In genomic region chr16:31171418-31171817, GRCm38 (mm10) we compare ENCODE assay signal across 21 mouse cellular contexts. TPM values are rescaled to one million over a fixed set of nuclear protein-coding genes. Genes with fewer than 3 reads are reported as not detected.
A peak's percentile ranks its signal among the peaks of the same experiment; 100 is the strongest.
DNase-seq lines count a peak whose midpoint lies in the region; ATAC-seq lines count a peak whose summit lies in the region.
"Had no signal": no experiment of that assay in that cellular context is flagged by ENCODE, and none has a peak within 500 bp of the region (broad histone marks: within the 10 kb centered on the region; RNA-seq: fewer than 3 reads in every experiment).

No protein-coding gene starts in this region.

- H3K4me3 ChIP-seq in liver, embryonic 11.5 days (ENCODE audit: low read depth, low read length): no peak overlapping the region
- H3K4me3 ChIP-seq in liver, embryonic 12.5 days: no peak overlapping the region
- H3K4me3 ChIP-seq in forebrain, embryonic 14.5 days (ENCODE audit: low read depth, low read length): no peak overlapping the region
- H3K4me3 ChIP-seq: embryonic facial prominence, embryonic 10.5 days; embryonic facial prominence, embryonic 12.5 days; forebrain, embryonic 13.5 days had no signal

- no peaks in the 10 kb centered on the region for H3K9me3 ChIP-seq in liver, embryonic 11.5 days (ENCODE audit: control insufficient read depth, low read length)
- no peaks in the 10 kb centered on the region for H3K9me3 ChIP-seq in liver, embryonic 12.5 days (replicated peaks)
- H3K9me3 ChIP-seq in forebrain, embryonic 14.5 days (replicated peaks; ENCODE audit: control insufficient read depth, low read length): no peaks in the 10 kb centered on the region
- H3K9me3 ChIP-seq: embryonic facial prominence, embryonic 10.5 days; embryonic facial prominence, embryonic 12.5 days; forebrain, embryonic 13.5 days had no signal

- no peak overlapping the region for H3K9ac ChIP-seq in liver, embryonic 11.5 days (ENCODE audit: low read depth, low read length)
- no peak overlapping the region for H3K9ac ChIP-seq in liver, embryonic 12.5 days
- H3K9ac ChIP-seq in forebrain, embryonic 14.5 days (ENCODE audit: low read length): no peak overlapping the region
- H3K9ac ChIP-seq: embryonic facial prominence, embryonic 12.5 days; forebrain, embryonic 13.5 days had no signal

- no peaks in the 10 kb centered on the region for H3K36me3 ChIP-seq in liver, embryonic 11.5 days (ENCODE audit: control insufficient read depth, insufficient read depth, low read length)
- H3K36me3 ChIP-seq in liver, embryonic 12.5 days: no peaks in the 10 kb centered on the region
- no peaks in the 10 kb centered on the region for H3K36me3 ChIP-seq in forebrain, embryonic 14.5 days (ENCODE audit: control insufficient read depth, insufficient read depth, low read length)
- H3K36me3 ChIP-seq: embryonic facial prominence, embryonic 10.5 days; embryonic facial prominence, embryonic 12.5 days had no signal

- DNase-seq in liver, embryonic 11.5 days (ENCODE audit: low spot score): no peak
- no peak for DNase-seq in liver
- no peak for DNase-seq in forebrain, embryonic 14.5 days (ENCODE audit: low spot score)
- DNase-seq: adrenal gland, adult 8-10 months; adrenal gland, postnatal 14 days; adrenal gland, postnatal 36 days; B cell, adult 2 months; cerebellum, adult 11-12 months; cerebellum, adult 2 months; cerebellum, adult 9-10 months; cerebellum, postnatal 10 days; cerebellum, postnatal 25 days had no signal

- no peak for ATAC-seq in liver, embryonic 11.5 days (replicated peaks; ENCODE audit: low FRiP score)
- no peak for ATAC-seq in liver, embryonic 12.5 days
- ATAC-seq in frontal cortex, adult (ENCODE audit: low TSS enrichment): no peak
- ATAC-seq in forebrain, embryonic 14.5 days: no peak
- ATAC-seq: activated CD4-positive, CD25-positive, alpha-beta regulatory T cell, adult 4 months; CD4-positive, CD25-positive, alpha-beta regulatory T cell, adult 4 months; forebrain, embryonic 13.5 days; forebrain, embryonic 16.5 days; Patski had no signal

- H3K4me1 ChIP-seq in liver, embryonic 11.5 days (replicated peaks; ENCODE audit: control insufficient read depth, insufficient read depth, low read length): peaks cover 19% of the 10 kb centered on the region
- H3K4me1 ChIP-seq in liver, embryonic 12.5 days: peaks cover 63% of the 10 kb centered on the region
- peaks cover 9% of the 10 kb centered on the region; the same call in 1 of the 2 replicates for H3K4me1 ChIP-seq in forebrain, embryonic 14.5 days (ENCODE audit: control insufficient read depth, insufficient read depth, low read length)

- H3K27ac ChIP-seq in liver, embryonic 11.5 days (ENCODE audit: low read depth, low read length): peak overlapping the region; percentile 7; the same call in 1 of the 2 replicates
- peak overlapping the region; percentile 25; the same call in 1 of the 2 replicates for H3K27ac ChIP-seq in liver, embryonic 12.5 days
- no peak overlapping the region for H3K27ac ChIP-seq in forebrain, embryonic 14.5 days (ENCODE audit: low read depth, low read length)
- H3K27ac ChIP-seq: embryonic facial prominence, embryonic 10.5 days; embryonic facial prominence, embryonic 12.5 days; forebrain, embryonic 13.5 days had no signal

- no peaks in the 10 kb centered on the region for H3K27me3 ChIP-seq in liver, embryonic 11.5 days (replicated peaks; ENCODE audit: control insufficient read depth, insufficient read depth, low read length)
- H3K27me3 ChIP-seq in liver, embryonic 12.5 days (replicated peaks): no peaks in the 10 kb centered on the region
- no peaks in the 10 kb centered on the region for H3K27me3 ChIP-seq in forebrain, embryonic 14.5 days (replicated peaks; ENCODE audit: control insufficient read depth, insufficient read depth, low read length)
- H3K27me3 ChIP-seq: embryonic facial prominence, embryonic 12.5 days; forebrain, embryonic 13.5 days; Patski had no signal

- no peak overlapping the region for H3K4me2 ChIP-seq in liver, embryonic 11.5 days
- H3K4me2 ChIP-seq in liver, embryonic 12.5 days: no peak overlapping the region
- no peak overlapping the region for H3K4me2 ChIP-seq in forebrain, embryonic 14.5 days (ENCODE audit: low read length)
- H3K4me2 ChIP-seq: embryonic facial prominence, embryonic 12.5 days; forebrain, embryonic 13.5 days had no signal

RNA-seq across cellular contexts. Expression of gene Acap2, which starts 29.6 kb away (rescaled TPM):
- 17.2 and 19.9 TPM in 2 replicates for polyA plus RNA-seq in liver, embryonic 11.5 days (2014; fragmentation: Nextera tagmentation; extraction: Ambion mirVana)
- polyA plus RNA-seq in liver, embryonic 12.5 days (2016; fragmentation: Nextera tagmentation; extraction: Ambion mirVana): 10.3 and 11.1 TPM in 2 replicates
- 11.3 and 15.1 TPM in 2 replicates for polyA plus RNA-seq in forebrain, embryonic 14.5 days (2014; fragmentation: Nextera tagmentation; extraction: Ambion mirVana)
